16 mouse cellular contexts compared by ENCODE assay signal in the genomic region with DNA sequence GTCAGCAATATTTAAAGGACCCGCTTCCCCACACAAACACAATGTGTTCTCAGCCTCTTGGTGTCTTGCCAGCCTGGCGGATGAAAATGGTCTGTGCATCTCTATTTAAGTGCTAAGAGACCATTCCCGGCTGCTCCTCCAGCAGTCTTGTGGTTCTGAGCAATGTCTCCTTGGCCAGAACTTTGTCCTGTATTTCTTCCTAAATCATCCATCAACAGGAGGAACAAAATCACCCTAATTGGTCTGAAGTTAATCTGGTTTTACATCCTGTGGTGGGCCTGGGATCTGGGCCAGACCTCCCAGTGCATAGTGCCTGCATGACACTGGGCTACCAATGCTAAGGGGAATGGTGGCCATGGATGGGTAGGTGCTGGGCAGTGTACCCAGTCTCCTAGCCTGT.
A peak's percentile ranks its signal among the peaks of the same experiment; 100 is the strongest.
DNase-seq lines count a peak whose midpoint lies in the region; ATAC-seq and TF ChIP-seq lines count a peak whose summit lies in the region.
"Had no signal": no experiment of that assay in that cellular context is flagged by ENCODE, and none has a peak within 500 bp of the region (broad histone marks: within the 10 kb centered on the region; RNA-seq: fewer than 3 reads in every experiment).

No protein-coding gene starts in this region.

- H3K36me3 ChIP-seq in hindbrain, embryonic 16.5 days (ENCODE audit: control insufficient read depth, insufficient read depth, low read length): no peaks in the 10 kb centered on the region
- no peaks in the 10 kb centered on the region for H3K36me3 ChIP-seq in hindbrain, embryonic 12.5 days
- H3K36me3 ChIP-seq in lung, embryonic 15.5 days: no peaks in the 10 kb centered on the region
- H3K36me3 ChIP-seq: limb, embryonic 15.5 days had no signal

- H3K27ac ChIP-seq in hindbrain, embryonic 16.5 days (ENCODE audit: low read depth, low read length): no peak overlapping the region
- H3K27ac ChIP-seq in hindbrain, embryonic 12.5 days: no peak overlapping the region
- H3K27ac ChIP-seq in lung, embryonic 15.5 days: no peak overlapping the region
- H3K27ac ChIP-seq: limb, embryonic 15.5 days had no signal

- peaks cover 3% of the 10 kb centered on the region; the same call in 1 of the 2 replicates for H3K4me1 ChIP-seq in hindbrain, embryonic 16.5 days (ENCODE audit: control insufficient read depth, insufficient read depth, low read depth, low read length)
- no peaks in the 10 kb centered on the region for H3K4me1 ChIP-seq in hindbrain, embryonic 12.5 days
- peaks cover 12% of the 10 kb centered on the region; the same call in 1 of the 2 replicates for H3K4me1 ChIP-seq in lung, embryonic 15.5 days
- no peaks in the 10 kb centered on the region for H3K4me1 ChIP-seq in lung, adult 2 months (ENCODE audit: control insufficient read depth, insufficient read depth, low read length)
- H3K4me1 ChIP-seq: limb, embryonic 15.5 days had no signal

- no peak overlapping the region for H3K4me3 ChIP-seq in hindbrain, embryonic 16.5 days (ENCODE audit: low read length)
- H3K4me3 ChIP-seq in hindbrain, embryonic 12.5 days: no peak overlapping the region
- H3K4me3 ChIP-seq in lung, embryonic 15.5 days: no peak overlapping the region
- H3K4me3 ChIP-seq in lung, adult 2 months (replicated peaks; ENCODE audit: extremely low read depth, low read depth, low read length): no peak overlapping the region
- H3K4me3 ChIP-seq: erythroblast, embryonic 14.5 days; limb, embryonic 15.5 days had no signal

- TF ChIP-seq CTCF in lung, adult 2 months (IDR thresholded peaks at IDR 0.05; ENCODE audit: insufficient read depth, low read length): no peak

- 0 out of 2 replicates have a peak overlapping the region, but pooled peaks have one; percentile 23 for H3K9ac ChIP-seq in hindbrain, embryonic 16.5 days (ENCODE audit: low read depth, low read length)
- H3K9ac ChIP-seq in hindbrain, embryonic 12.5 days: no peak overlapping the region
- H3K9ac ChIP-seq in lung, embryonic 15.5 days: no peak overlapping the region
- H3K9ac ChIP-seq: limb, embryonic 15.5 days had no signal

- H3K9me3 ChIP-seq in hindbrain, embryonic 16.5 days (ENCODE audit: control insufficient read depth, low read length): no peaks in the 10 kb centered on the region
- H3K9me3 ChIP-seq in hindbrain, embryonic 12.5 days (replicated peaks): no peaks in the 10 kb centered on the region
- H3K9me3 ChIP-seq in lung, embryonic 15.5 days: no peaks in the 10 kb centered on the region
- H3K9me3 ChIP-seq: limb, embryonic 15.5 days had no signal

- TF ChIP-seq POLR2A in lung, adult 2 months (IDR thresholded peaks at IDR 0.05; ENCODE audit: borderline replicate concordance, extremely low read depth, low read depth, low read length): no peak

- DNase-seq in lung, adult 2 months: no peak
- DNase-seq in Muller cell, postnatal 12 days (ENCODE audit: inconsistent ontology term): peak; percentile 90
- DNase-seq in brain, adult 2 months (ENCODE audit: low read depth, low spot score): peak; percentile 17
- no peak for DNase-seq in ovary, postnatal 14 days (ENCODE audit: low spot score)
- DNase-seq in heart, adult 11 months: no peak
- DNase-seq: cerebellum, adult 11 months; cerebellum, postnatal 25 days; heart, adult 18-20 months; heart, postnatal 4 days; kidney, adult 11 months; thymus, postnatal 36 days had no signal

- WGBS in hindbrain, embryonic 16.5 days: 34% methylated on average over 3 of the region's 3 CpGs
- 65% methylated on average over 3 of the region's 3 CpGs for WGBS in hindbrain, embryonic 12.5 days
- 35% methylated on average over 3 of the region's 3 CpGs for WGBS in lung, embryonic 15.5 days
- whole genome bisulfite sequencing in lung, adult 2 months: 61% methylated on average over 3 of the region's 3 CpGs

- H3K4me2 ChIP-seq in hindbrain, embryonic 16.5 days (ENCODE audit: low read length): no peak overlapping the region
- H3K4me2 ChIP-seq in hindbrain, embryonic 12.5 days (replicated peaks): no peak overlapping the region
- H3K4me2 ChIP-seq in lung, embryonic 15.5 days: no peak overlapping the region
- H3K4me2 ChIP-seq: limb, embryonic 15.5 days had no signal

- no peaks in the 10 kb centered on the region for H3K27me3 ChIP-seq in hindbrain, embryonic 16.5 days (replicated peaks; ENCODE audit: control insufficient read depth, insufficient read depth, low read length)
- no peaks in the 10 kb centered on the region for H3K27me3 ChIP-seq in hindbrain, embryonic 12.5 days
- no peaks in the 10 kb centered on the region for H3K27me3 ChIP-seq in lung, embryonic 15.5 days
- H3K27me3 ChIP-seq: limb, embryonic 15.5 days had no signal

- no peak for ATAC-seq in hindbrain, embryonic 16.5 days
- ATAC-seq in hindbrain, embryonic 12.5 days (ENCODE audit: low FRiP score): no peak
- peak; percentile 77 for ATAC-seq in lung, embryonic 15.5 days (ENCODE audit: borderline replicate concordance, extremely low read depth, low FRiP score, low TSS enrichment)

Comparison
In these comparisons a context has a peak if more than half of its experiments do, and no peak if none do; other contexts are left out.
1. DNase-seq: peak in Muller cell, postnatal 12 days (single experiment) and brain, adult 2 months (single experiment); none in lung, adult 2 months (single experiment), ovary, postnatal 14 days (single experiment) and heart, adult 11 months (single experiment).